Mouse (Mus musculus) lung, postnatal 0 days (tissue): ENCODE results near the gene Dus1l. TPM values are rescaled to one million over a fixed set of nuclear protein-coding genes. Genes with fewer than 3 reads are reported as not detected.

Source experiments
- ATAC-seq: fragments of 200-750 bp; cut with Nextera tagmentation; 2 replicates; pipeline ENCODE4 v1.8.0; 2017; ENCODE audit warnings: moderate library complexity
- DNase-seq: peaks from one replicate; pipeline ENCODE4 v3.0.0-alpha.2; 2016; ENCODE audit warnings: low spot score
- H3K27ac ChIP-seq: fragments of 300-500 bp; sonication (generic); 2 replicates; pipeline ENCODE4 v1.5.1; 2014; ENCODE audit warnings: antibody characterized with exemption, mild to moderate bottlenecking, low read length, mixed read lengths
- H3K27me3 ChIP-seq: fragments of 300-500 bp; sonication (generic); replicated peaks from 2 replicates; pipeline ENCODE4 v1.6.1; 2014; ENCODE audit warnings: low read length, mixed read lengths; ENCODE audit not compliant: insufficient read depth
- H3K36me3 ChIP-seq: fragments of 300-500 bp; sonication (generic); 2 replicates; pipeline ENCODE4 v1.6.1; 2014; ENCODE audit warnings: low read length, mixed read lengths; ENCODE audit not compliant: insufficient read depth
- H3K4me1 ChIP-seq: fragments of 300-500 bp; sonication (generic); 2 replicates; pipeline ENCODE4 v1.6.1; 2014; ENCODE audit warnings: antibody characterized with exemption, low read depth, low read length, mixed read lengths; ENCODE audit not compliant: insufficient read depth
- H3K4me2 ChIP-seq: fragments of 300-500 bp; sonication (generic); replicated peaks from 2 replicates; pipeline ENCODE4 v1.6.1; 2014; ENCODE audit warnings: low read depth, mild to moderate bottlenecking, low read length, moderate library complexity, mixed read lengths
- H3K4me3 ChIP-seq: fragments of 300-500 bp; sonication (generic); 2 replicates; pipeline ENCODE4 v1.5.1; 2014; ENCODE audit warnings: low read depth, low read length
- H3K9ac ChIP-seq: fragments of 300-500 bp; sonication (generic); replicated peaks from 2 replicates; pipeline ENCODE4 v1.6.1; 2014; ENCODE audit warnings: low read depth, mild to moderate bottlenecking
- H3K9me3 ChIP-seq: fragments of 300-500 bp; sonication (generic); 2 replicates; pipeline ENCODE4 v1.6.1; 2016; ENCODE audit warnings: low read length, mixed read lengths
- CTCF ChIP-seq: IDR thresholded peaks from 2 replicates; pipeline ENCODE4 v1.5.1; 2016; ENCODE audit warnings: antibody characterized with exemption, mild to moderate bottlenecking
- EP300 ChIP-seq: IDR thresholded peaks from 2 replicates; pipeline ENCODE4 v1.6.1; 2016; ENCODE audit warnings: antibody characterized with exemption, mild to moderate bottlenecking, control low read depth
- WGBS: fragments of 180-500 bp; shearing (Covaris S2); extraction: QIAGEN DNeasy Blood & Tissue Kit; methylation state at CpG from one replicate; pipeline ENCODE4 v1.1.7; 2014; 5-methylcytosine and 5-hydroxymethylcytosine counted together
- polyA plus RNA-seq: library from polyadenylated mRNA; unstranded; fragments of >200 nt; fragmentation: Nextera tagmentation; extraction: Ambion mirVana; gene quantifications from 2 replicates; pipeline ENCODE4 v1.2.1, GENCODE M21; 2015

Dus1l gene
- polyA plus RNA-seq, 1 experiment from 2014 or later: 43.1 TPM

GRCm38 (mm10) chr11:120761811-120762671, 34.2 kb downstream of the Dus1l start:
- 0 out of 2 replicates have a peak, but pooled peaks cover 4% of the 10 kb centered on the region for H3K4me1 ChIP-seq
- H3K27me3 ChIP-seq: no peaks in the 10 kb centered on the region
- no peak for TF ChIP-seq CTCF
- TF ChIP-seq EP300: 0 out of 2 replicates have a peak, but pooled peaks have one; percentile 54
- ATAC-seq: peak; percentile 76
- no peaks in the 10 kb centered on the region for H3K36me3 ChIP-seq
- no peaks in the 10 kb centered on the region for H3K9me3 ChIP-seq
- no peak overlapping the region for H3K4me2 ChIP-seq
- 55% methylated on average over 14 of the region's 14 CpGs for WGBS
- H3K9ac ChIP-seq: no peak overlapping the region
- DNase-seq: peak; percentile 52
- H3K27ac ChIP-seq: peak overlapping the region; percentile 54
- H3K4me3 ChIP-seq: no peak overlapping the region

GRCm38 (mm10) chr11:120760236-120760635, 36.0 kb downstream of the Dus1l start:
- ATAC-seq: no peak
- Histone ChIP-seq H3K4me1 (0 out of 2 replicates have a peak, but pooled peaks cover 4% of the 10 kb centered on the region), H3K27me3 (no peaks in the 10 kb centered on the region), H3K9me3 (no peaks in the 10 kb centered on the region), H3K4me2 (no peak overlapping the region), H3K4me3 (no peak overlapping the region), H3K9ac (no peak overlapping the region), H3K36me3 (no peaks in the 10 kb centered on the region), H3K27ac (no peak overlapping the region)
- no peak for TF ChIP-seq EP300
- TF ChIP-seq CTCF: no peak
- no peak for DNase-seq
- WGBS: 83% methylated on average over 9 of the region's 9 CpGs

- Histone ChIP-seq H3K27me3 (no peaks in the 10 kb centered on the region), H3K4me3 (no peak overlapping the region), H3K27ac (no peak overlapping the region), H3K9ac (no peak overlapping the region), H3K4me1 (no peaks in the 10 kb centered on the region), H3K9me3 (no peaks in the 10 kb centered on the region), H3K36me3 (no peaks in the 10 kb centered on the region), H3K4me2 (no peak overlapping the region)
- ATAC-seq (no peak), DNase-seq (peak; percentile 4)
- TF ChIP-seq CTCF: no peak
- no peak for TF ChIP-seq EP300
- WGBS: 44% methylated on average over 4 of the region's 4 CpGs
Observed at GRCm38 (mm10) chr11:120751606-120752005, 44.6 kb downstream of the Dus1l start.

- no peak for ATAC-seq
- WGBS: 66% methylated on average over 8 of the region's 8 CpGs
- Histone ChIP-seq H3K9ac (no peak overlapping the region), H3K4me2 (no peak overlapping the region), H3K27ac (no peak overlapping the region), H3K9me3 (no peaks in the 10 kb centered on the region), H3K27me3 (no peaks in the 10 kb centered on the region), H3K4me3 (no peak overlapping the region), H3K36me3 (no peaks in the 10 kb centered on the region), H3K4me1 (no peaks in the 10 kb centered on the region)
- DNase-seq: peak; percentile 67
- TF ChIP-seq EP300 (no peak), CTCF (peak; percentile 69)
Observed at GRCm38 (mm10) chr11:120749430-120749829, 46.8 kb downstream of the Dus1l start.

GRCm38 (mm10) chr11:120747974-120748373, 48.2 kb downstream of the Dus1l start:
- no peaks in the 10 kb centered on the region for H3K4me1 ChIP-seq
- TF ChIP-seq CTCF: no peak
- TF ChIP-seq EP300: peak; percentile 47; the same call in 1 of the 2 replicates
- no peaks in the 10 kb centered on the region for H3K27me3 ChIP-seq
- no peak overlapping the region for H3K4me2 ChIP-seq
- no peak overlapping the region for H3K9ac ChIP-seq
- H3K27ac ChIP-seq: peak overlapping the region; percentile 10; the same call in 1 of the 2 replicates
- H3K9me3 ChIP-seq: no peaks in the 10 kb centered on the region
- DNase-seq: peak; percentile 77
- ATAC-seq: no peak
- 47% methylated on average over 4 of the region's 4 CpGs for WGBS
- H3K4me3 ChIP-seq: no peak overlapping the region
- H3K36me3 ChIP-seq: no peaks in the 10 kb centered on the region

- no peak overlapping the region for H3K9ac ChIP-seq
- WGBS: 47% methylated on average over 7 of the region's 7 CpGs
- no peaks in the 10 kb centered on the region for H3K4me1 ChIP-seq
- H3K27me3 ChIP-seq: no peaks in the 10 kb centered on the region
- no peak overlapping the region for H3K4me3 ChIP-seq
- H3K36me3 ChIP-seq: no peaks in the 10 kb centered on the region
- H3K9me3 ChIP-seq: no peaks in the 10 kb centered on the region
- TF ChIP-seq EP300 (peak; percentile 99), CTCF (no peak)
- ATAC-seq: peak; percentile 92
- no peak overlapping the region for H3K4me2 ChIP-seq
- DNase-seq: peak; percentile 96
- peak overlapping the region; percentile 88 for H3K27ac ChIP-seq
Observed at GRCm38 (mm10) chr11:120744121-120744701, 52.0 kb downstream of the Dus1l start.
